Mouse (Mus musculus) embryonic facial prominence, embryonic 15.5 days (tissue): ENCODE results near the gene Sipa1l3. TPM values are rescaled to one million over a fixed set of nuclear protein-coding genes. Genes with fewer than 3 reads are reported as not detected.
A peak's percentile ranks its signal among the peaks of the same experiment; 100 is the strongest.

Source experiments
- ATAC-seq: fragments of 200-750 bp; cut with Nextera tagmentation; 2 replicates; pipeline ENCODE4 v1.8.0; 2017; ENCODE audit warnings: low read depth, moderate TSS enrichment; ENCODE audit not compliant: insufficient number of reproducible peaks, low FRiP score, low TSS enrichment
- H3K27ac ChIP-seq: fragments of 300-500 bp; sonication (generic); replicated peaks from 2 replicates; pipeline ENCODE4 v1.5.1; 2015; ENCODE audit warnings: mild to moderate bottlenecking, inconsistent platforms
- H3K27me3 ChIP-seq: fragments of 300-500 bp; sonication (generic); 2 replicates; pipeline ENCODE4 v1.6.1; 2015; ENCODE audit warnings: inconsistent platforms
- H3K36me3 ChIP-seq: fragments of 300-500 bp; sonication (generic); 2 replicates; pipeline ENCODE4 v1.6.1; 2015; ENCODE audit warnings: mild to moderate bottlenecking, inconsistent platforms
- H3K4me1 ChIP-seq: fragments of 300-500 bp; sonication (generic); 2 replicates; pipeline ENCODE4 v1.6.1; 2015; ENCODE audit warnings: inconsistent platforms
- H3K4me2 ChIP-seq: fragments of 300-500 bp; sonication (generic); replicated peaks from 2 replicates; pipeline ENCODE4 v1.6.1; 2015; ENCODE audit warnings: mild to moderate bottlenecking, inconsistent platforms
- H3K4me3 ChIP-seq: fragments of 300-500 bp; sonication (generic); replicated peaks from 2 replicates; pipeline ENCODE4 v1.5.1; 2015; ENCODE audit warnings: mild to moderate bottlenecking, inconsistent platforms
- H3K9ac ChIP-seq: fragments of 300-500 bp; sonication (generic); 2 replicates; pipeline ENCODE4 v1.6.1; 2015; ENCODE audit warnings: inconsistent platforms
- H3K9me3 ChIP-seq: fragments of 300-500 bp; sonication (generic); replicated peaks from 2 replicates; pipeline ENCODE4 v1.6.1; 2016; ENCODE audit warnings: inconsistent platforms
- WGBS: fragments of 180-500 bp; shearing (Covaris S2); methylation state at CpG from one replicate; pipeline ENCODE4 v1.1.7; 2015; 5-methylcytosine and 5-hydroxymethylcytosine counted together
- polyA plus RNA-seq: library from polyadenylated mRNA; unstranded; fragments of >200 nt; fragmentation: Nextera tagmentation; extraction: Ambion mirVana; gene quantifications from 2 replicates; pipeline ENCODE4 v1.2.1, GENCODE M21; 2015

Sipa1l3 gene
- polyA plus RNA-seq, 1 experiment from 2014 or later, result 21.6 TPM

DNA sequence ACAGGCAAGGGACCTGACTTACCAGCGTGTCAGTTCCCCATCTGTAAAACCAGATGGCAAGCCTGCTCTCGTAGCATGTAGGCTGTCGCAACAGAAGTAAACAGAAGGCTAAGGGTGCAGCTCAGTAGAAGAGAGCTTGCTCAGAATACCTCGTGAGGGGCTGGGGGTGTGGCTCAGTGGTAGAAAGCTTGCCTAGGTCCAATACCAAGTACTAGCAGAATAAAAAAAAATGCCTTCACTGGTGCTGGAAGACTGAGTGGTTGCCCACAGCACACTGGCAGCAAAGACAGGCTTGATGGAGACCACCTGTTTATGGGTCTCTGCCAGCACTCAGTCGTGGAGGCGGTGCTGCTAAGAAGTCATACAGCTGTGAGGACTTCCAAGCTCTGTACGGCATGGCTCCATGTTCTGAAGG is 93.0 kb downstream of the Sipa1l3 start:
- H3K27me3 ChIP-seq, result no peaks in the 10 kb centered on the region
- ATAC-seq, result peak; percentile 31; the same call in 1 of the 2 replicates
- H3K36me3 ChIP-seq, result no peaks in the 10 kb centered on the region
- no peak overlapping the region for H3K4me2 ChIP-seq
- peaks cover 44% of the 10 kb centered on the region for H3K4me1 ChIP-seq
- no peak overlapping the region for H3K4me3 ChIP-seq
- H3K27ac ChIP-seq, result peak overlapping the region; percentile 59
- no peak overlapping the region for H3K9ac ChIP-seq
- WGBS, result 35% methylated on average over 7 of the region's 7 CpGs
- H3K9me3 ChIP-seq, result no peaks in the 10 kb centered on the region

DNA sequence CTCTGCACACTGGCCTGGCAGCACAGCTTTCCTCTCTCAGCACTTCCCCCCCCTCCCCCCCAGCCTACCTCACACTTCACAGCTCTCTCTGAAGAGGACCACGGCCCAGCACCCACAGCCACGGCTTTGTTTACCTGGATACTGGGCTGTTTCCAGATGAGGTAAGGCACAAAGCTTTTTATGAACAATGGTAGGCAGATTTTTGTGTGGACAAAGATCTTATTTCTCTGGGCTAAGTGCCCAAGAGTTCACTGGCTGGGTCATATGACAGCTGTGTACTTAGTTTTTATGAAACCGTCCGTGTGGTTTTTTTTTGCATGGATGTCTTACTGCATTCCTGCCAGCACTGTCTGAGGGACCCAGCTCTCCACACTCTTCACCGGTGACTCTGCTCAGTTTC is 93.8 kb downstream of the Sipa1l3 start:
- H3K27me3 ChIP-seq, result no peaks in the 10 kb centered on the region
- H3K4me1 ChIP-seq, result peaks cover 52% of the 10 kb centered on the region
- H3K4me3 ChIP-seq, result no peak overlapping the region
- peak; percentile 27; the same call in 1 of the 2 replicates for ATAC-seq
- no peaks in the 10 kb centered on the region for H3K9me3 ChIP-seq
- H3K4me2 ChIP-seq, result no peak overlapping the region
- WGBS, result 23% methylated on average over 5 of the region's 5 CpGs
- no peaks in the 10 kb centered on the region for H3K36me3 ChIP-seq
- peak overlapping the region; percentile 59; the same call in 1 of the 2 replicates for H3K27ac ChIP-seq
- no peak overlapping the region for H3K9ac ChIP-seq

DNA sequence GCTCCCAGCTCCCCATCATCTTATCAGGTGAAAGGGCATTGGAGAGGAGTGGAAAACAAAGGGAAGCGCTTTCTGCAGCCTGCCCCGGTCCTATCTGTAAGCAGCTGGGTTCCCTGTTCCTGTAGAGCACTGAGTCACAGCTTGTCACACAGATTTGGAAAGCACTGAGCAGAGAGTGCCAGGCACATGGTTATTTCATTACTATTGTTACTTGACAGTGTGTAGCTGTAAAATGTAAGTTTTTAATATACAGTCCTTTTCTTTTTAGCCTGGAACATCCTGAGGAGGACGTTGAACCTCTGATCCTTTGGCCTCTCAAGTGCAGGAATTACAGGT is 96.6 kb downstream of the Sipa1l3 start:
- 44% methylated on average over 3 of the region's 3 CpGs for WGBS
- Histone ChIP-seq H3K9me3 (no peaks in the 10 kb centered on the region), H3K27me3 (no peaks in the 10 kb centered on the region), H3K27ac (peak overlapping the region; percentile 45; the same call in 1 of the 2 replicates), H3K36me3 (no peaks in the 10 kb centered on the region), H3K9ac (no peak overlapping the region), H3K4me2 (no peak overlapping the region), H3K4me3 (no peak overlapping the region), H3K4me1 (peaks cover 60% of the 10 kb centered on the region)
- ATAC-seq, result no peak

DNA sequence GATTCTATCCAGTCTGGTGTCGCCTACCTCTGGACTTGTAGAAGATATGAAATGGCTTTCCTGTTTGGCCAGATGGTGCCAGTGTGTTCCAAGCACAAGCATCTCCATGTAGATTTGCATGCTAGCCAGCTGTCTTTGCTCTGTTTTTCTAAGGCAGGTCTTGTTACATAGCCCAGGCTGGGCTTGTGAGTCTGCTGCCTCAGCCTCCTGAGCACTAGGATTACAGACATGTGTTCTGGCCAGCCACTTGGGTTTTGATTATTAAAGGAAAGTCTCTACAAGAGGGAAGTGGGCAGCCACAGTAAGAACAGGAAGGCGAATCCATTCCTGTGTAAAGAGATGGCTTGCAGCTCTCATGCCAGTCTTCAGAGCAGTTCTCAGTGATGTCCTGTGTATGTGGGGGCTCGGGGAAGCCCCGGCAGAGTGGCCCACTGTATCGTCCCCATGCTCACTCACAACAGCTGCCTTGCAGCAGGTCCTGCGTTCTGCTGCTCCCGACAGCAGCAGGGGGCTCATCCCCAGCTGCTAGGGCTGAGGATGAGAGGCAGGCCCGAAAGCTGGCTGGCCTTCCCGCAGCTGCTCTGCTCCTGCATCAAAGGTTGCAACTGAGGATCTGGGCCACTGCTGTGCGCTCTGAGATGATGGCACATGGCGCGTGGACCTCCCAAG is 97.1 kb downstream of the Sipa1l3 start:
- peak overlapping the region; percentile 45; the same call in 1 of the 2 replicates for H3K27ac ChIP-seq
- ATAC-seq, result peak; percentile 13; the same call in 1 of the 2 replicates
- no peak overlapping the region for H3K4me2 ChIP-seq
- 37% methylated on average over 12 of the region's 12 CpGs for WGBS
- H3K9ac ChIP-seq, result no peak overlapping the region
- no peaks in the 10 kb centered on the region for H3K27me3 ChIP-seq
- H3K4me3 ChIP-seq, result no peak overlapping the region
- H3K4me1 ChIP-seq, result peaks cover 60% of the 10 kb centered on the region
- H3K36me3 ChIP-seq, result no peaks in the 10 kb centered on the region
- no peaks in the 10 kb centered on the region for H3K9me3 ChIP-seq

DNA sequence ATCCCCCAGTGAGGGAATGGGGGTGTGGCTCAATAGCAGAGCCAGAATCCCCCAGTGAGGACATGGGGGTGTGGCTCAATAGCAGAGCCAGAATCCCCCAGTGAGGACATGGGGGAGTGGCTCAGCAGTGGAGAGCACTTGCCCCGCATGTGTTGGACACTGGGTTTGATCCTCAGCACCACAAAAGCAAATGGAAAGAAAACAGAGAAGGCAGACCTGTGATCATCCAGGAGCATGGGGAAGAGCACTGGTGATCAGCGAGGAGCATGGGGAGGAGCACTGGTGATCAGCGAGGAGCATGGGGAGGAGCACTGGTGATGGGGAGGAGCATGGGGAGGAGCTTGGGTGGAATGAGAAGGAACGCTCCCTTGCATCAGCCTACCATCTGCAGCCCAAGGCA is 98.6 kb downstream of the Sipa1l3 start:
- H3K4me2 ChIP-seq, result no peak overlapping the region
- no peaks in the 10 kb centered on the region for H3K36me3 ChIP-seq
- no peaks in the 10 kb centered on the region for H3K27me3 ChIP-seq
- H3K4me1 ChIP-seq, result peaks cover 49% of the 10 kb centered on the region
- no peak for ATAC-seq
- H3K9ac ChIP-seq, result no peak overlapping the region
- H3K9me3 ChIP-seq, result no peaks in the 10 kb centered on the region
- WGBS, result 57% methylated on average over 4 of the region's 4 CpGs
- no peak overlapping the region for H3K4me3 ChIP-seq
- no peak overlapping the region for H3K27ac ChIP-seq

DNA sequence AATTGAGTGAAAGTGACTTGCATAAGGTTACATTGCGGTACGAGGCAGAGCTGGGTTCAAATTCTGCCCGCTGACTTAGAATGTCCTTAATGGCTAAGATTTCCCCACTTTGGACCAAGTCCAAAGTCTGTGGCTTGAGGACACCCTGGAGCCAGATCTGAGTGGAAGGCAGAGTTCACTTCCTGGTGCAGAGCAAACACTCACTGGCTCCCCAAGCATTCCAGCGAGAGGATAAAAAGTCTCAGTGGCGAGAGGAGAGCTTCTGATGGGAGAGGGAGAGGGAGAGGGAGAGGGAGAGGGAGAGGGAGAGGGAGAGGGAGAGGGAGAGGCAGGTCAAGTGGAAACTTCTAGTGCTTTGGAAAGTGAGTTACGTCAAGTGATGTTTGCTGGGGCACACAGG is 100.2 kb downstream of the Sipa1l3 start:
- no peak for ATAC-seq
- Histone ChIP-seq H3K9me3 (no peaks in the 10 kb centered on the region), H3K36me3 (no peaks in the 10 kb centered on the region), H3K27ac (no peak overlapping the region), H3K27me3 (no peaks in the 10 kb centered on the region), H3K4me2 (no peak overlapping the region), H3K4me1 (peaks cover 40% of the 10 kb centered on the region), H3K9ac (no peak overlapping the region), H3K4me3 (no peak overlapping the region)
- 55% methylated on average over 6 of the region's 6 CpGs for whole genome bisulfite sequencing

DNA sequence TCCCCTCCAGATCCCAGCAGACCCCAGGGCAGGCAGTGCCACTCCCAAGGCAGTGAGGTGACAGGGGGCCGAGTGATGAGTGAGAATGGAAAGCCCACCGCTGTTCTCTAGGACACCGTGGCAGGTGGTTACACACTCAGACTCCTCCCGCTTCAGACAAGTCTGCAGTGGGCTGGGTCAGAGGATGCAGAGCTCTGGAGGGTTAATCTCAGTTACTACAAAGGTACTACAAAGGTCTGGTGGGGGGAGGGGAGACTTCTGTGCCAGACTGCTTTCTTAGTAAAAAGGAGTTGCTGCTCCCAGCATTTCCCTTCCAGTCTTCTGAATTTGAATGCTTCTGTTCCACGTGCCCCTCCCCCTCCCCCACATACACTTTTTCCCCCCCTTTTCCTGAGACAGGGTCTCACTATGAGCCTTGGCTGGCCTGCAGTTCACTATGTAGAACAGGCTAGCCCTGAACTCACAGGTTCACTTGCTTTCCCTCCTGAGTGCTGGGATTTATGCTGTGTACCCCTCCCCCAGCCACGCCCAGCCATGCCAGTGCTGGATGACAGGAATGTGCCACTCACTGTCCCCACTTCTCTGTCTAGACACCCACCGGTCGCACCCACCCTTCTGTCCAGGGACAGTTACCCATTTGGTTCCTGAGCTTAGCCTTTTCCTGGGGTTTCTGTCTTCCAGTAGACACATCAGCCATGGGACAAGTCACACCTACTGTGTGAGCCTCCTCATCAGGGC is 100.9 kb downstream of the Sipa1l3 start:
- no peaks in the 10 kb centered on the region for H3K9me3 ChIP-seq
- H3K27ac ChIP-seq, result no peak overlapping the region
- no peaks in the 10 kb centered on the region for H3K27me3 ChIP-seq
- no peak overlapping the region for H3K9ac ChIP-seq
- no peak for ATAC-seq
- 55% methylated on average over 8 of the region's 8 CpGs for WGBS
- H3K36me3 ChIP-seq, result no peaks in the 10 kb centered on the region
- H3K4me3 ChIP-seq, result no peak overlapping the region
- H3K4me2 ChIP-seq, result no peak overlapping the region
- peaks cover 44% of the 10 kb centered on the region for H3K4me1 ChIP-seq

DNA sequence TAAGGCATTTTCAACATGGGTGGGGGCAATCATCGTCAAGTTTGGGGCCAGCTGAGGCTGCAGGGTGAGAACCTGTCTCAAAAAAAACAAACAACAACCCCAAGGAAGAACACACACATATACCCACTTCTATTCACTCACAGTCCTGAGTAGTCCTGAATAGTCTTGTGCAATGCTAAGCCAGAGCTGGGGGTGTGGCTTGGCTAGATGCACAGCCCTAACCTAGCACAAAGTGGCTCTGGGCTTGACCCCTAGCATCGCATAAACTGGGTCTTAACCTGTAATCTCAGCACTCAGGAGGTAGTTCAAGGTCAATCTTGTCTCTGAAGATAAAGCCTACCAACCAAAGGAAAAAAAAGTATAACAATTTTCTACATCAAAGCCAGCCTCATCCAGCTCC is 101.5 kb downstream of the Sipa1l3 start:
- Histone ChIP-seq H3K9ac (no peak overlapping the region), H3K4me3 (no peak overlapping the region), H3K4me1 (peaks cover 46% of the 10 kb centered on the region), H3K4me2 (no peak overlapping the region), H3K36me3 (no peaks in the 10 kb centered on the region), H3K27ac (no peak overlapping the region), H3K27me3 (no peaks in the 10 kb centered on the region), H3K9me3 (no peaks in the 10 kb centered on the region)
- ATAC-seq, result no peak
- 43% methylated on average over 2 of the region's 2 CpGs for WGBS

DNA sequence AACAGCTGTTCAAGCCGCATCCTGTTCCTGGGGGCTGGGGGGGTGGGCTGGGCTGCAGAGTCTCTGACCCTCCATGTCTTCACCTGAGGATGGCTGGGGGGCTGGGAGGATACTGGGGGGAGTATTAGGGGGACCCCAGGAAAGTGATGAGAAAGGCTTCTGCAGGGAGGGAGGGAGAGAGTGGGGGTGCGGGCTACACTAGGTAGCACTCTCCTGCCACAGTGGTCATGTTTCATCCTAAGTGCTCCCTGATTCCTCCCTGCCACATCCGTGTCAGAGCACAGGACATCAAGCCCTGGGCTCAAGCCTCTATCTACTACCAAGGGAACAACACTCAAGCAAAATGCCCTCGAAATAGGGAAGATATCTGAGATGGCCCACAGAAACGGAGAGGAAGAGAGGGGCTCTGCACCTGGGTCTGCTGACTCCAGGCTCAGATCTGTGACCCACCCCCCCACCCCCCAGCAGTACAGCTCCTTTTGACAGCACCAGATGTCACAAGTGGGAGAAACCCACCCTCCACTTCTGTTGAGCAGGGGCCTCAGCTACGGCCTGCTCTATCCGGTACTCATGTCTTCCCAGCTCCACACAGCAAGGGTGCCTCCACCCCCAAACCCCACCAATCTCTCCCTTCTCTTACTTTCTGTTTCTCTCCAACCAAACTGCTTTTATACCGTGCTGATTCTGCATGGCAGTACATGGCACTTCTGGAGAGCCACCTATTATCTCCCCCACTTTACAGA is 106.4 kb downstream of the Sipa1l3 start:
- Histone ChIP-seq H3K36me3 (no peaks in the 10 kb centered on the region), H3K4me2 (no peak overlapping the region), H3K9ac (no peak overlapping the region), H3K4me3 (no peak overlapping the region), H3K9me3 (no peaks in the 10 kb centered on the region), H3K27me3 (no peaks in the 10 kb centered on the region), H3K27ac (no peak overlapping the region), H3K4me1 (peaks cover 45% of the 10 kb centered on the region)
- ATAC-seq, result no peak
- 54% methylated on average over 8 of the region's 8 CpGs for WGBS

DNA sequence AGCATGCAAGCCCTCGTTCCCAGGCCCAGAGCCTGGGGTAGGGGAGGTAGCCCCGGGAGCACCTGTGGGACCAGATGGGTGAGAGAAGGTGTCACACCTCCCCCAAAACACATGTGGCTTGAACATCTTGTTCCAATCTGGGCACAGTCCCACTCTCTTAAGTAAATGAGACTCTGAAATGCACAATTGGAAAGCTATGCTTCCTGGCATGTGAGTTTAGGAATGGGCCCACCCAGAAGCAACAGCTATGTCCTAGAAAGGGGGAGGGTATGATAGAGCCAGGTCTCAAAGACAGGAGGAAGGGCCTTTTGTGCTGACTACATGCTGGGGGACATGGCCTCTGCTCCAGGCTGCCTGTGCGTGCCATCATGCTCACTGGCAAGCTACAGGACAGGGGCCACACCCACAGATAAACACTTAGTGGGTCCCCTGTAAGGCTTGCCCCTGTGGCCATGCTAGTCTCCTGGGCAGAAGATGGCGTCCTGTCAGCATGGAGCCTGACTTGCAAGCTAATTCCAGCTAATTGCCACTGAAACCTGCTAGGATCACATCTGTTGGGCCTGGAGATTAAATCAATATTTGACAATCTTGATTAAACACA is 107.1 kb downstream of the Sipa1l3 start:
- Histone ChIP-seq H3K4me2 (no peak overlapping the region), H3K36me3 (no peaks in the 10 kb centered on the region), H3K9me3 (no peaks in the 10 kb centered on the region), H3K27me3 (no peaks in the 10 kb centered on the region), H3K27ac (peak overlapping the region; percentile 74; the same call in 1 of the 2 replicates), H3K9ac (no peak overlapping the region), H3K4me3 (no peak overlapping the region), H3K4me1 (peaks cover 45% of the 10 kb centered on the region)
- WGBS, result 21% methylated on average over 4 of the region's 4 CpGs
- peak; percentile 55; the same call in 1 of the 2 replicates for ATAC-seq

DNA sequence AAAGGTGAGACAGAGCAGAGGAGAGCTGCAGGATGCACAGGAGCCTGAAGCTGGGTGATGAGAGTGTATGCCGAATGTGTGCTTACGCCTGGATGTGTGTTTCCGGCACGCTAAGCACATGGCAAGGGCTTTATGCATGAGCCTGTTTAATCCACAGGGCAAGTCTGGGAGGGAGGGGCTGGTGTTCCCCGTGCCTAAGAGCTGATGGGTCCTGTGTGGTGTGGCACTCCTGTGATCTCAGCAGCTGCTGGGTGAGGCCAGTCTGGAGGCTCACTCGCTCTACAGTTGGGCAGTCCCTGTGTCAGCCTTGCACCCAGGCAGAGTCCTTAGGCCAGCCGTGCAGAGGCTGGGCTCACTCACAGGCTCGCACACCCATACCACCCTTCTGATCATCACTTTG is 108.0 kb downstream of the Sipa1l3 start:
- 0 out of 2 replicates have a peak overlapping the region, but pooled peaks have one; percentile 74 for H3K27ac ChIP-seq
- no peaks in the 10 kb centered on the region for H3K9me3 ChIP-seq
- H3K4me1 ChIP-seq, result peaks cover 42% of the 10 kb centered on the region
- H3K36me3 ChIP-seq, result no peaks in the 10 kb centered on the region
- no peaks in the 10 kb centered on the region for H3K27me3 ChIP-seq
- H3K4me2 ChIP-seq, result no peak overlapping the region
- H3K4me3 ChIP-seq, result no peak overlapping the region
- ATAC-seq, result no peak
- WGBS, result 69% methylated on average over 8 of the region's 8 CpGs
- no peak overlapping the region for H3K9ac ChIP-seq
